Mouse (Mus musculus) A20 (cell line): ENCODE data around the gene Atp8b4.

Source experiments
- DNase-seq: peaks from one replicate; pipeline ENCODE4 v3.0.0-alpha.2; 2011; ENCODE audit warnings: low read depth, low spot score

Gene Atp8b4

GRCm38 (mm10) chr2:126287942-126288341 lies 212.5 kb downstream of the Atp8b4 start:
- DNase-seq = no peak

GRCm38 (mm10) chr2:126286420-126286819 lies 214.1 kb downstream of the Atp8b4 start:
- no peak for DNase-seq

- no peak for DNase-seq
These were observed 216.4 kb downstream of the Atp8b4 start for GRCm38 (mm10) chr2:126284071-126284470.

- no peak for DNase-seq
These were observed 217.4 kb downstream of the Atp8b4 start for GRCm38 (mm10) chr2:126283086-126283485.

GRCm38 (mm10) chr2:126275511-126275910 lies 225.0 kb downstream of the Atp8b4 start:
- no peak for DNase-seq

GRCm38 (mm10) chr2:126274826-126275405 lies 225.6 kb downstream of the Atp8b4 start:
- no peak for DNase-seq

- no peak for DNase-seq
These were observed 226.2 kb downstream of the Atp8b4 start for GRCm38 (mm10) chr2:126274311-126274710.
